Mouse (Mus musculus) activated CD4-positive, CD25-positive, alpha-beta regulatory T cell (primary cell): ENCODE measurements around the gene Fezf2. TPM values are rescaled to one million over a fixed set of nuclear protein-coding genes. Genes with fewer than 3 reads are reported as not detected.

Source experiments
- polyA plus RNA-seq, 2 experiments: library from polyadenylated mRNA; unstranded; fragments of 100-300 nt; shearing (Covaris generic); gene quantifications; one replicate each; pipeline ENCODE4 v1.2.1; 2017

The Fezf2 gene
- polyA plus RNA-seq = not detected

DNA sequence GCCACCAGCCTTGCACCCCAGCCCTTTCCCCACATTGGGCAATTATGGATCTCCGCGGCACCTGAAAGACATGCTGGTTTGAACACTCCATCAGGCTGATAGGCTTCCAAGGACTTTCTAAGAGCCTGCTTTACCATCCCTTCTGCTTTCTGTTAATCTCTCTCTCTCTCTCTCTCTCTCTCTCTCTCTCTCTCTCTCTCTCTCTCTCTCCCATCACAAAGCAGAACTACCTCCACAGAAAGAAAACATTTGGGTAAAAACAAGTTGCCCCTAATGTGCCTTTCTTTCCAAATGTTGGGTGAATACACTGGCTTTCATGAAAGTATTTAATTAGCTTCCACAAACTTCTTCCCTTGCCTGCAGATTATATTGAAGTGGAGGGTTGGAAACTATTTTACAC is at the start of gene Fezf2:
Fezf2 (minus strand) TSS at position 101 of the 400 bp plus-strand sequence.

Other genes with a start within 250 kb of the Fezf2 start
- gene Gm49355, start 64.2 kb downstream of the Fezf2 start, polyA plus RNA-seq = under 1 TPM; 0.09 to 0.23 TPM
- gene 3830406C13Rik, start 64.0 kb downstream of the Fezf2 start, polyA plus RNA-seq = 10 to 100 TPM; 59.1 to 86.8 TPM